Mouse (Mus musculus) layer of hippocampus, adult 9-11 months (tissue): Measurements from ENCODE around the gene Gnai2.
A peak's percentile ranks its signal among the peaks of the same experiment; 100 is the strongest.

Experiments
- DNase-seq: peaks from one replicate; pipeline ENCODE4 v3.0.0; 2022

The Gnai2 gene

DNA sequence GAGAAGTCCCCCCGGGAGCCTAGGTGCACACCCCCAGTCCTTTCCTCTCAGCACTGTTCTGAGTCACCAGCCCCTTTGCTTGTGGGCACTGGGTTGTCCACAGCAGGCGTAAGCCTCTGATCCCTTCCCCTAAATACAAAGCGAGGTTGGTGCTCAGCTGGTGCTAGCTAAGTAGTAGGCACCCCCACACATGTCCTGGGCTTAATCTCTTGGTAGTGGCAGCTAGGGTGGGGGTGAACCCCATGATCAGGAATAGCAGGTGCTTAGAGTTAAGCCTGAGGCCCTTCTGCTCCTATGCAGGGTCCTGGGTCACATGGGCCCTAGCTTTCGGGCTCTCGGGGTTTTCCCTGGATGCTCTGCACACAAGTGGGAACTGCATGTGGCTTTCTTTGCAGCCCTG lies 22.0 kb upstream of the Gnai2 start:
- no peak for DNase-seq

DNA sequence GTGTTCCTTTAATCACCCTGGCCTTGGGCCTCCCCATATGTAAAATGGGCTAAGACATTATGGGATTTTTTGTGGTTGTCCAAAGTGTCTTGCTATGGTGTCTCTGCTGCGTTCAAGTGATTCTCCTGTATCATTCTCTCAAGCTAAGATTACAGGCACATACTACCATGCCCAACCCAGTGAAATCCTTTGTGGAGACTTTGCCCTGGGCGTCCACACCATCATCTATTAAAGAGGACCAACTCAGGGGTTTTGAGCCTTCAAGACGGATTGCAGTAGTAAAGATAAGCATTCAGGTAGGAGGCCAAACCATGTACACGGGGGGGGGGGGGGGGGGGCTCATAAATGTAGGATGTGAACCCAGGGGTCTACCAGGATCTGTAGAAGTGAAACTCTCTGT lies 19.4 kb upstream of the Gnai2 start:
- no peak for DNase-seq

DNA sequence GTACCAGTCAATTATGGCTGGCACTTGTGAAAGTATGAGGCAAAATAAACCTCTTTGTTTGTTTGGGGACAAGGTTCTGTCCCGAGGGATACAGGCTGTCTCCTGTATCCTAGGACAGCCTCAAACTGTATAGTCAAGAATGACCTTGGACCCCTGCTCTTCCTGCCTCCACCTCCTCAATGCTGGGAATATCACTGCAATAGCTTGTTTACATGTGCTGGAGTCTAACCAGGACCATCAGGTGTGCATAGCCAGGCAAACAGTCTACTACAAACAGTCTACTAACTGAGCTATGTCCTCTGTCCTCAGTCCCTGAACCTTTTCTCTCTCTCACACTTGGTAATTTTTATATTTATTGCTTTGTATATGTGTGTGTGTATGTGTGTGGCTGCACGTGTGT lies 18.3 kb upstream of the Gnai2 start:
- DNase-seq = no peak

DNA sequence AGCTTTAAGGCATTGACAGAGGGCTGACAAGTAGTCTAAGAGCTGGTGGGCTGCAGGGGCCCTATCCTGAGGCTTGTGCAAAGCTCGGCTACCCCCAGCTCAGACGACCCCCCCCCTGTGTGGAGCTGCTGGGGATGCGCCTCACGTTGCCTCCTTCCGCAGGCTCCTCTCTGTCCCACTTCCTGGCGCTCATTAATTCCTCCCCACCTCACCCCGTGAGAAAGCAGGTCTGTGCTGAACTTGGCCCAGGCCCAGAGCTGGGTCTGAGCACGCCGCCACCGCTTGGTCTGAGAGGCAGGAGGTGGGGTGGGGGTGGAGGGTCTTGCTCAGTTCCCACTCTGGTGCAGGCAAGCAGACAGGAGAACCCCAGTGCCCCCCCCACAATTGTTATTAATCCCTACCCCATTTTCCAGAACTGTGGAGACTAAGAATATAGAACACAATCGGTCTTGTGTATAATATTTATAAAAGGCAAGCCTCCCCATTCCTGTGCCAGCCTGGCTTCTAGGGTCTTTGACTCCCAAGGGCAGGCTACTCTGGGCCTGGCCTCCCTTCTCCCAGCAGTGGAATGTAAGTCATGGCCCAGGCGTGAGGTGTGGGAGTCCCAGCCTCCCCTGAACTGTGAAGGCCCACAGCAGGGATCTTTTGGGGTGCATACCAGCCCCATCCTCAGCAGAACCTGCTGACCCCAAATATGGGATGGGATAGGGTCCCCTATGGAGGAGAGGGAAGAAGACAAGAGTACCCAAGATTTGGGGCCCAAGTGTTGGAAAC lies 15.7 kb upstream of the Gnai2 start:
- DNase-seq = no peak

DNA sequence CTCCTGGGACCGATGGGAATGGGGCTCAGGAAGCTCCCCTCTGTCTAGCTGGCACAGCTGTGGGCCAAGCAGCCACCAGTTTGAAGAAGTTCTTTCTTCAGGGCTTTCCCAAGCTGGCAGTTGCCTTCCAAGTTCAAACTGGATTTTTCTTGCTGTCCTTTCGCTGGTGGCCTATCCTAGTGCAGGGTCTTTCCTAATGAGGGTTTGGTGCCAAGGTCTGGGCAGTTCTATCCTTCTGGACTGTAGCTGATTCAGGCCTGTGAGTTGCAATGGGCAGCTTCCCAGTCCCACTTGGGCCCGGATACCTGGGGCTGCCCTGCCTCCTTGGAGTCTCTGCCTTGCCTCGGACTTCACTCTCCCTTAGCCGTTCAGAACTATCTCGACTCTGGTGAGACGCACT lies 15.1 kb upstream of the Gnai2 start:
- peak; percentile 57 for DNase-seq

DNA sequence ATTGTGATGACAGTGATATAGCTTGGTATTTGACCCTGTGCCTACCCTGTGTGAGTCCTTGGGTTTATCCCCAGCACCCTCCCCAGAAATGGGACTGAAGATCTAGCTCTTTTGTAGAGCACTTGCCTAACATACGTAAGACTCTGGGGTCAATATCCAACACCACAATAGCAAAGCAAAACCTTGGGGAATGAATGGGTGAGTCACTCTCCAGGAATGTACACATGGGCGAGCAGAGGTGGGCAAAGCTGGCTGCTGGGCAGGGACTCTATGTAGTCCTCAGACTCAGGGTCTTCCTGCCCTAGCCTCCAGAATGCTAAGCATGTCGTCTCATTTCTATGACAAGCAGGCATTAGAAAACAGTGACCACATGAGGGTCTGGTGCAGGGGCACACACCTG lies 13.6 kb upstream of the Gnai2 start:
- DNase-seq = no peak

DNA sequence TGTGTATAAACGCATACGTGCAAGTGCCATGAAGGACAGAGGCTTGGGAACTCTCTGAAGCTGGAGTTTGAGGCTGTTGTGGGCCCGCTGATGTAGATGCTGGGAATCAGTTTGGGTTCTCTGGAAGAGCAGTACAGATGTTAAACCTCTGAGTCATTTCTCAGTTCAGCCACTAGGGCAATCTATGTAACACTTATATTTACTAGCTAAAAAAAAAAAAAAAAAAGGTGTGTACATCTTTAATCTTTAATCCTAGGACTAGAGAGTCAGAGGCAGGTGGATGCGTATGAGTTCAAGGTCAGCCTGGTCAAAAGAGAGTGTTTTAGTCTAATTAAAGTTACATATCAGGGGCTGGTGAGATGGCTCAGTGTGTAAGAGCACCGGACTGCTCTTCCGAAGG lies 11.8 kb upstream of the Gnai2 start:
- DNase-seq = no peak

DNA sequence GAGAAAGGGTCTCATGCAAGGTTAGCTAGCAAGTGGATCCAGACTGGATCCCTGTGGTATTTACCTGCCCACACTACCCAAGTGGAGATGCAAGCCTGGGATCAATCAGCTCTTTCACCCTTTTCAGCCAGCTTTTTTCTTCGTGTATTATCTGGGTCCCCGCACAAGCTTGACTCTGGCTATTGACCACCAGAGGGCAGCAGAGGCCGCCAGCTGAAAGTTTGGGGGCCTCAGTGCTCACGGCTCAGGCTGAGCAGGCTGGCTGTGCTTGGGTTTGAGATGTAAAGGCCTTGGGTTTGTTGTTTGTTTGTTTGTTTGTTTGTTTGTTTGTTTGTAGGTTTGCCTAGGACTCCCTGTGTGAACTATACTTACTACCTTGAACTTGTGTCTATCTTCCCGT lies 10.4 kb upstream of the Gnai2 start:
- DNase-seq = no peak

DNA sequence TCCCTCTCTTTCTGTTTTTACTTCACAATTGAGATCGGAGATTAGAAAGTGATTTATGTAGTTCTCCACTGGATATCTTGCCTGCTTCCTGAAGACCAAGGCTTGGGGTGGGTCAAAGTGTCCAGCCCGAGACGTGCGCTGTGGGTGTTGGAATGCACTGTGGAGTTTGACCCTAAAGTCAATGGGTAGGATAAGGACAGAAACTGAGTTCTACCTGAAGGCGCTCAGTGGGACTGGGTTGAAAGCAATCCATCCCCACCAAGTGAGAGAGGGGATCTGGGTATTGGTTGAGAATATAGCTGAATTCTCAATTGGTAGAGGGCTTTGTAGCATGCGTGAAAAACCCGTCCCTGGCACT lies 10.0 kb upstream of the Gnai2 start:
- DNase-seq = no peak

DNA sequence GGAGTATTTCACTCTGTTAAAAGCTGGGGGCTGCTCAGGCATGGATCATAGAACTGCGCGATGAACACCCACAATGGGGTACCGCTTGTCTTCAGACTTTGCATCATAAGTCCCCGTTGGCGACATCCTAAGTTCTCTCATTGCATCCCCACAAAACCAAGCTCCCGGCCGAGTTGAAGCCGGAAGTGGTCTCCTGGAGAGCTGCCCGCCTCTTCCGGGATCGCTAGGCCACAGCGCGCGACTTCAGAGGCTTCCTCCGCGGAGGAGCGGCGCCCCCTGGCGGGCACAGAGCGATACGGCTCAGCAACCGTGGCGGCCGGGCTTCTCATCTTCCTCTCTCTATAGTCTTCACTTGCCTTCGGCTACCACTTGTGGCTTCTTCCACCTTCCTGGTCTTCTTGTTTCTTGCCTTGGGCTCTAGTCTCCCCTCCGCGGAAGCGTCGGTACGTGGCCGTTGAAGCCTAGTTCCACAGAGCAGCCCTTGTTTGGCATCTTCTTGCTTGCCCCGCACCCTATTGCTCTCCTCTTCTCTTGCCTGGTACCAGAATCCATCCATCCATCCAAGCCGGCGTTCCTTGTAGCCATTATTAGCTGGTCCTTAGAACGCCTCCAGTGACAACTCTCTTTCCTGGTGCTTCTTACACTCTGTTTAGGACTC lies 9.5 kb upstream of the Gnai2 start:
- peak; percentile 87 for DNase-seq

DNA sequence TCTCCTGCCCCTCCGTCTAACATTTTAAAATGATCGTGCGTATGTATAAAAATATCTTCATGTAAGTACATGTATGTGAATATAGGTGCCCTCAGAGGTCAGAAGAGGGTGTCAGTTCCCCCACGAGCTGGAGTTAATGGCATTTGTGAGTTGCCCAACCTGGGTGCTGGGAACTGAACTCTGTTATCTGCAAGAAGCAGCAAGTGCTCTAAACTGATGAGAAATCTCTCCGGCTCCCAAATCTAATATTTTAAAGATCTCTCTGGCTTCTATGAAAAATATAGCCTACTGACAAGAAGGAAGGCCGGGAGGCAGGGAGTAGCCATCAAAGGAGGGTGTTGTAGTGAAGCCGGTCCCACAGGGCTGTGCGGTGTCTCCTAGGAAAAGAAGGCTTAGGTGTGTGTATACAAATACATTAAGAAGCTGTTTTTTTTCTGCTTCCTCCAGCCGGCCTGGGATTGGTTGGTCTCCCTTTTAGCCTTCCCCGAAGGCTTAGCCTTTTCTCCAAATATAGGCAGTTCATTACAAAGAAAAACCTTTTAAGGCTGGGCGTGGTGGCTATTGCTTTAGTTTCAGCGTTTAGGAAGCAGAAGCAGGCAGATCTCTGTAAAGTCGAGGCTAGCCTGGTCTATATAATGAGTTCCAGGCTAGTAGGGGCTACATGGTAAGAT lies 8.5 kb upstream of the Gnai2 start:
- no peak for DNase-seq

DNA sequence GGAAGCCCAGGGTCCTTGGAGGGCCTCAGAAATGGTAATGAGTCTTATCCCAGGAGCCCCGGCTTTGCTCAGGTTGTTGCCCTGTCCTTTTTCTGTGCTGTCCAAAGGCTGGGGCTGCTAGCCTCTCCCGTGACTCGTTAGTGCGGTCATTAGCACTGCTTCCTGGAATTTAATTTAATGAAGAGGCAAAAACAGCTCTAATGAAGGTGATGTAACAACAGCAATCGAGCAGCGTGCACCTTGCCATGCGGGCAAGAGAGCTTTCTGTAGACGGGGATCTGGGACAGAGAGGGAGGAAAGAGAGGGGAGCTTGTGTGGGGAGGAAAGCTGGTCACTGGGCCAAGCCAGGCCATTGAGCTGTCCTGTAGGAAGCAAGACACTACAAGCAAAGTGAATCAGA lies 6.5 kb upstream of the Gnai2 start:
- DNase-seq = no peak

DNA sequence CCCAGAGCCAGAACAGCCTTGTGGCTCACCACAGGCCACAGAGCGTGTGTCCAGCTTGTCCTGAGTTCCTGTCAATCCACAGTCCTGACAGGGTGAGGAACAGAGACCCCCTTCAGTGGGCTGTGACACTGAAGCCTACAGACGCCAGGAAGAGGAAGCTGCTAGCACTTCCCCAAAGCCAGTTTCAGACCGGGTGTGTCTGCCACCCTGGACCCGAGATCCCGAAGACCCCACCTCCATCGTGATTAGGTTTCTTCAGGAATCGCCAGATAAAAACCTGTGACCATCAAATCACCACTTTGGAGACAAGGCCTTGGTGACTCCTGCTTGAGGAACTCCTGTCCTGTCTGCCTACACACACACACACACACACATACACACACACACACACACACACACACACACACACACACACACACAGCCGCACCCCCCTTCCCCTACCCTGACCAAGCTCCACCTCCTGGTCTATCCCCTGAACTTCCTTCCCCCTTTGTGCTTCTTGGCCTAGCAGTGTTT lies 5.1 kb upstream of the Gnai2 start:
- peak; percentile 81 for DNase-seq

DNA sequence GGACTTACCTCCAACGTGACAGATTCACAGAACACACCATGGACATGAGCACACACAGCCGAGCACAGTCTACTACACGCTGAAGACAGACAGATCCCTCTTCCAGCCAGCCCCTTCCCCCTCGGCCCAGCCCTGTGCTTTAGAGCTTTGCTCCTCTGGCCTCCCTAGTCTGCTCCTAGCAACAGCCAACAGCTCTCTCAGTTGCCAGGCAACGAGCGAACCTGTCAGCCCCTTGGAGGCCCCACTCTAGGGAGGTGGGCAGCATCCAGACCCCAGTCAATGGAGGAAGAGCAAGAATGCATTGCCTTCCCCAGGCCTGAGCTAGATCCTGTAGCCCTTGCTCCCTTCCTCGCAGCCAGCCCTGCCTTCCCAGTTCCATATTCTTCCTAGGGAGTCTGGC lies 1.9 kb upstream of the Gnai2 start:
- DNase-seq = no peak

DNA sequence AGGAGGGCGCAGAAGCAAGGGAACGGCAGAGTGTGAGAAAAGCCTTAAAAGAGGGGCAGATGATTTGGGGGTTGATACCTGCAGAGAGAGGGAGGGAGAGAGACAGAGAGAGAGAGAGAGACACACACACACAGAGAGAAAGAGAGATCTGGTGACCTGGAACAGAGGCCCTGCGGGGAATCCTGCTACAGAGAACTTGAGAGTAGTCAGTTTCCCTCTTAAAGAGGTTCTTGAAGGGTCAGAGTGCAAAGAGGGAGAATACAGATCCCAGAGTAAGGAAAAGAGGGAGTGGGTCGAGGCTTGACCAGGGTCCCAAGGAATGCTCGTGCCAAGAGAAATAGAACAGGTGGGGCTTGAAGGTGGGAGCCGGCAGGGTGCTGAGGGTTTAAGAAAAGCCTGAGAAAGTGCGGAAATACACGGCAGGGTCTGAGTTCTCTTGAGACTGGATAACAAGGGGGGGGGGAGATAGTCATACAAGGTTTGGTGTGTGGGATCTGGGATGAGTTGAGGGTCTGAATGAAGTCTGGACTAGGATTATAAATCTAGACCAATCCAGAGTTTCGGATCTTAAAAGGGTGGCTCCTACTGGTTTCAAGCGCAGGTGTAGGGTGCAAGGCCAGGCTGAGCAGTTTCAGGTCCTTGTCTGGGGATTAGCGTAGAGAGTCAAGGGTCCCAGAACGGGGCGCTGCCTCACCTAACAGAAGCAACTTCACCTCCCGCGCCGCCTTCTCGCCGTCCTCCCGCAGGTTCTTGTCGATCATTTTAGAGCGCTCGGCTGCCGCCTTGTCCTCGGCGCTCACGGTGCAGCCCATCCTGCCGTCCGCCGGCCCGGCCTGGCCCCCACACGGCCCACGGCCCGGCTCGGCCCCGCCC lies 525 bp downstream of the Gnai2 start:
- no peak for DNase-seq

DNA sequence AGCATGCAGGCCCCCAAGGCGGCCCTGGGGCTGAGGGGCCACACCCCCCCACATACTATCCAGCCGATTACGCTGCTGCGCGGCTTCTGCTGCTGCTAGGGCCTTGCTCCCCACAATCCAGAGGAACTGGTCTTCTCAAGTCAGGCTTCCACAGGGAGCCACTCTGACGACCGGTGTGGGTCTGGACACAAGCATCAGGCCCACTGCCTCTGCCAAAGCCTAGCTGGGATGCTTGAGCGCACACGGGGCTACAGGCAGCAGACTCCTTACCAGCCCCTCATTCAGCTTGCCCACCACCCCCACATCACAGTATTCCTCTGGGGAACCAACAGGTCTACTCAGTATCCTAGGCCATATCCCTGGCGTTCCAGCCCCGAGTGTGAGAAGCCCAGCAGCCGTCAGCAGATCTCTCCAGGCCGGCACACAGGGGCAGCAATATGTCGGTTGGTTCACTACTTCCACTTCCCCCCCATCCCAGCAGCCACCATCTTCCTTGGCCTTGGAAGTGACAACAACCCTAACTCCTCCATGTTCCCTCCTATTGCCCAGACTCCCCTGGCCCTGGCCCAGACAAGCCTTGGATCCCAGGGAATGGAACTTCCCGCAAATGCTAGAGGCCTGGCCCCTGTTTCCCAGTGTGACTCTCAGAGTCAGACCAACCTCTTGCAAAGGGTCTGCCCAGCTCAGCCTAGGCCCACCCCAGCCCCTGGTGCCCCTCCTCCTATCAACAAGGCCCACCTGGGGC lies 1.3 kb downstream of the Gnai2 start:
- peak; percentile 47 for DNase-seq

DNA sequence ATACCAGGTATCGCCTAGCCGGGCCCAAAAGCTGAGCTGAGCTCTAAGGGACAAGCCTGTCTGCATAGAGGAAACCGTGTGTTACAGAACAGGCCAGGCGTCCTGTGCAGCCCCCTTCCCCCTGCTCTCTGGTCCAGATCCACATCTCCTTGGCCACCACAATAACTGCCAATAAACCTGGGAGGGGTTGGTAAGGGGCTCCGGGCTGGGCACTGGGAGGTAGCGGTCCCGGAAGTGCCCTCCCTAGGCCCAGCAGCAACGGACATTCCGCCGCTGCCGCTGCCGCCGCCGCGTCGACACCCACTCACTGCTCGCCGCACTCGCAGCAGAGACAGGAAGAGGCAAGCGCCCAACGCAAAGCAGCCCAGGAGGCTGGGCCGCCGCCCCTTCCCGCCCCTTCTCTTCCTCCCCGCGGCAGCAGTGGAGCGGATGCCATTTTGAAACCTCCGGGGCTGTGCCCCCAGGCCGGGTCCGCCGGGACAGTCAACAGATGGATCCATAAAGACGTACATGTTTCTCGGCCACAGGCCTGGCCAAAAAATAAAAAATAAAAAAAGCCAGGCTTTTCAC lies 2.0 kb downstream of the Gnai2 start:
- peak; percentile 86 for DNase-seq

DNA sequence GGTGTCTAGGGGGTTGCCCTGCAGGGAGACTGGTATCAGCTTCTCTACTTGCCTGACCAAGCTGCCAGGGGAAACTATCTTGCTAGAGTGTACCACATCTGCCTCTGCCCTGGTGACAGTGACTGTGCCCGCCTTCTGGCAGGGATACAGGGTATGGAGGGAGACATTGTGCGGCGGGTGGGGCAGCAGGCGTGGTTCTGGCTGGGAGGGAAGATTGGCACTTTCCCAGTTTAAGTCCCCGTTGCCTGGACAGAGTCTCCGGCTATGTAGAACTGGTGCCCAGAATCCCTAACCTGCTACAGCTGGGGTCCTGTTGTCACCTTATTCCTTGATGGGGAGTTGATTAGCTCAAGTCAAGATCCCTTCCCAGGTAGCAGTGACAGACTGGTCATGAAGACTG lies 2.7 kb downstream of the Gnai2 start:
- DNase-seq = peak; percentile 55

DNA sequence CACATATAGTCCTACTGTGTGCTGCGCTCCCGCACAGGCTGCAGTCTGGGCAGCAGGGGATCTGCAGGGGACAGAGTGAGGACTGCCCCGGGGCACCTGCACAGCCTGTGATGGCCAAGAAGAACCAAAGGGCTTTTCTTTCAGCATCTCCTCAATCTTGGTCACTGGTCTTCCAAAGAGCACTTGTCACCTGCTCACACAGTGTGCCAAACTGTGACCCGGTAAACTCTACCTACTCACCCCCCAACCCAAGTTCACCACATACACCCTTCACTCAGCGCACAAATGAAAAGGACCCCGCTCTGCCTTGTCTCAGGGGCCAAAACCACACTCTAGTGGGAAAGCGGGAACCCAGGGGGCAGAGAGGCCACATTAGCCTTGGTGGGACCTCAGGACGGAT lies 3.3 kb downstream of the Gnai2 start:
- DNase-seq = no peak

DNA sequence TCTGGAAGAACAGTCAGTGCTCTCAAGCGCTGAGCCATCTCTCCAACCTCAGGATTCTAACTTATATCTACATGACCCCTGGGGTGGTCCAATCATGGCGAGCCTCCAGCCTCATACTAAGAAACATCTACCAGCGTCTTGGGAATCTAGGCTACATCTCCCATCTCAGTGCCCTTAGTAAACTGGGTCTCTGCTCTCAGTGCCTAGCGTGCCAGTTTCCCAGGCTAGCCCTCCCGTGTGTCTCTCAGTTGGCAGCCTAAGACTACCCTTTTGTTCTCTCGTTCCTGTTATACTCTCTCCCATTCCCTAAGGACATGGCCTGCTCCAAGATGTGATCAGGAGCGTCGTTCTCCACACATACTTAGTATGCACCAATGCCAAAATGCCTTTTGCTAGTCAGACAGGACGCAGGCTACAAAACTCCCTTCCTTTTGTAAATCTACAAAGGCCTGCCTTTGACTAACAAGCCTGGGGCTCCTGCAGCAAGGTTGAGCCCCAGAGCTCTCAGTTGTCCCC lies 3.8 kb downstream of the Gnai2 start:
- DNase-seq = no peak

DNA sequence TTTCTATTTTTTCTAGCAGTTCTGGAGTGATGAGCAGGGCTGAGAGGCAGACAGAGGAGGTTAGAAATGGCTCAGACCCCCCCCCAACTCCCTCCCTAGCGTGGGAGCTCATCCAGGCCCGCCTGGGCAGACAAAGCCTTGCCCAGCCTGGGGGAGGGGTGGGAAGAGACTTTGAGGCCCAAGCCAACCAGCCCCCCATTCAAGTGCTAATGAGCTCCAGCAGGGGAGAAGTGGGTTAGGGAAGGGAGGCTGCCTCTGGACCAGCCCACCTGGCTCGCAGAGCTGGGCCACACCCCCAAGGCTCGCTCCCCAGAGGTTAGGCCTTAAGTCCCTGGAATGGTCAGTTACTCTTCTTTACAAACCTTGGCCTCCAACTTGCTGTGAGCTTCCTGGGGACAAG lies 4.6 kb downstream of the Gnai2 start:
- peak; percentile 54 for DNase-seq

DNA sequence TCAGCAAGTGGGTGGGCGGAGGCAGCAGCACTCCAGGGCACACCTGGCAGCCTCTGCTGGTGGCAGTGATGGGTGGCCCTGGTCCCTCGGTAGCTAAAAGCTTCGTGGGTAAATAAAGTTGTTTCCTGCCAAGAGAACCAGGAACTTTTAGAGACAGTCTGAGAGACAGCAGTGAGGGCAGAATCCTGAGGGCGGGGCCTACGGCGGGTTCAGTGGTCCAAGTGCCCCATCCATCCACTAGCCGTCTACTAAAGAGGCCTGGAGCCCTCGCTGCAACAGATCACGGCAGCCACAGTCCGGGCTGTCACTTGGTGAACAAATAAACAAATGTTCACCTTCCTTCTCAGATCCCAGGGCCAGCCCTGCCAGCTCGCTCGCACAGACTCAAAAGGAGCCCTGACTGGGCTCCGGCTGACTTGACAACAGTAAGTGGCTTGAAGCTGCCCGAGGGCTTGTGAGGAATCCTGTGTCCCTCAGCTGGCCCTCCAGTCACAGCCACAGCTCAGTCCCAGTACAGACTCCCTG lies 5.2 kb downstream of the Gnai2 start:
- DNase-seq = no peak
